Mouse (Mus musculus): ENCODE measurements around the gene Olfr649. TPM values are rescaled to one million over a fixed set of nuclear protein-coding genes. Genes with fewer than 3 reads are reported as not detected.
A peak's percentile ranks its signal among the peaks of the same experiment; 100 is the strongest.

The Olfr649 gene
- polyA plus RNA-seq, 1 experiment from 2014 or later = not detected

GRCm38 (mm10) chr7:104206197-104206596, 10.4 kb upstream of the Olfr649 start:
- H3K4me2 ChIP-seq (replicated peaks; ENCODE audit: low read depth, low read length) = no peak overlapping the region
- no peaks in the 10 kb centered on the region for H3K9me3 ChIP-seq (ENCODE audit: control insufficient read depth, low read length)
- no peak for ATAC-seq (ENCODE audit: low FRiP score, low TSS enrichment)
- 92% methylated on average over 7 of the region's 7 CpGs for WGBS
- H3K27me3 ChIP-seq (ENCODE audit: control insufficient read depth, insufficient read depth, low read length) = no peaks in the 10 kb centered on the region
- H3K9ac ChIP-seq (ENCODE audit: low read depth, low read length) = no peak overlapping the region
- H3K4me1 ChIP-seq (ENCODE audit: control insufficient read depth, insufficient read depth, low read length) = no peaks in the 10 kb centered on the region
- no peaks in the 10 kb centered on the region for H3K36me3 ChIP-seq (ENCODE audit: control insufficient read depth, insufficient read depth, low read length)
- H3K27ac ChIP-seq (ENCODE audit: low read depth, low read length) = no peak overlapping the region
- no peak overlapping the region for H3K4me3 ChIP-seq (ENCODE audit: low read length)

DNA sequence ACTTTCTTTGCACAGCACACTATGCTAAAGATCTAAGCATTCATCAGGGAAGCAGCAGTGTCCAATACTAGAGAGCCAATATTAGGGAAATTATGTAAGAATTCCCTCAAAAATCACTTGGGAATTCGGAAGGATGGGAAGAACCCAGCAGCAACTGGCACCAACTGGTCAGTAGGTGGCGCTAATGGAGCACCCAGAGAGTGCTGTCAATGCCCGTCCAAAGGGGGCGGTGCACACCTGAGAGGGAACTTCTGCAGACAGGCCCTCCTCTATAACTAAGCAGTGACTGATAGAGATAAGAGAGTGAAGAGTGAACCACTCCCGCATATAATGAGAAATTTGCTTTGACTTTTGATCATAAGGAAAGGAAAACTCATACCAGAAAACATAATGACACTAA, 4.0 kb upstream of the Olfr649 start:
- no peaks in the 10 kb centered on the region for H3K9me3 ChIP-seq (ENCODE audit: control insufficient read depth, low read length)
- no peak overlapping the region for H3K9ac ChIP-seq (ENCODE audit: low read depth, low read length)
- H3K27ac ChIP-seq (ENCODE audit: low read depth, low read length) = no peak overlapping the region
- H3K27me3 ChIP-seq (ENCODE audit: control insufficient read depth, insufficient read depth, low read length) = no peaks in the 10 kb centered on the region
- ATAC-seq (ENCODE audit: low FRiP score, low TSS enrichment) = peak; percentile 83; the same call in 1 of the 2 replicates
- H3K4me3 ChIP-seq (ENCODE audit: low read length) = no peak overlapping the region
- 5% methylated on average over 5 of the region's 5 CpGs for WGBS
- H3K4me2 ChIP-seq (replicated peaks; ENCODE audit: low read depth, low read length) = no peak overlapping the region
- H3K4me1 ChIP-seq (ENCODE audit: control insufficient read depth, insufficient read depth, low read length) = no peaks in the 10 kb centered on the region
- H3K36me3 ChIP-seq (ENCODE audit: control insufficient read depth, insufficient read depth, low read length) = no peaks in the 10 kb centered on the region

DNA sequence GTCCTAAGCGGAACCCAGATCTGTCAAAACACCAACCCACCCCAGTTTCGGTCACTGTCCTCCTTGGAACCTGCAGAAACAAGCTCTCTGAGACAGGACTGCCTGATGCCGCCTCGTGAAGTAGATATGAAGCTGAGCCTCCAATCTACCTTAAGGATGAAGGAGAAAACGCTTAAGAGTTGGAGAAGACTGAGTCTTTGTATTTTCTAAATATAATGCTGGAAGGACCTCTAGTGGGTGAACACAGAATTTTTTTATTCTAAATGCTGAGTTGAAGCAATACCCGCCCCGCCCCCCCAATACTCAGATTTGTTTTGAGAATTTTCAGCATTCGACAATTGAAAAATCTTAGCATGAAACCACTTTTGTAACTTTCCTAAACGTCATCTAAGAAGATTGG, 4.5 kb downstream of the Olfr649 start:
- Histone ChIP-seq H3K9me3 (ENCODE audit: control insufficient read depth, low read length) (no peaks in the 10 kb centered on the region), H3K36me3 (ENCODE audit: control insufficient read depth, insufficient read depth, low read length) (no peaks in the 10 kb centered on the region), H3K4me3 (ENCODE audit: low read length) (no peak overlapping the region), H3K27me3 (ENCODE audit: control insufficient read depth, insufficient read depth, low read length) (no peaks in the 10 kb centered on the region), H3K4me2 (replicated peaks; ENCODE audit: low read depth, low read length) (no peak overlapping the region), H3K27ac (ENCODE audit: low read depth, low read length) (no peak overlapping the region), H3K4me1 (ENCODE audit: control insufficient read depth, insufficient read depth, low read length) (no peaks in the 10 kb centered on the region), H3K9ac (ENCODE audit: low read depth, low read length) (no peak overlapping the region)
- ATAC-seq (ENCODE audit: low FRiP score, low TSS enrichment) = no peak
- 63% methylated on average over 9 of the region's 9 CpGs for WGBS

- Histone ChIP-seq H3K4me3 (ENCODE audit: low read length) (no peak within 1 kb of the TSS), H3K4me1 (ENCODE audit: control insufficient read depth, insufficient read depth, low read length) (no peaks in the 10 kb centered on the region), H3K36me3 (ENCODE audit: control insufficient read depth, insufficient read depth, low read length) (no peaks in the 10 kb centered on the region), H3K9me3 (ENCODE audit: control insufficient read depth, low read length) (no peaks in the 10 kb centered on the region), H3K27me3 (ENCODE audit: control insufficient read depth, insufficient read depth, low read length) (no peaks in the 10 kb centered on the region), H3K4me2 (replicated peaks; ENCODE audit: low read depth, low read length) (no peak within 1 kb of the TSS), H3K27ac (ENCODE audit: low read depth, low read length) (no peak within 1 kb of the TSS), H3K9ac (ENCODE audit: low read depth, low read length) (no peak within 1 kb of the TSS)
- ATAC-seq (ENCODE audit: low FRiP score, low TSS enrichment) = no peak
- WGBS = 91% methylated on average over 2 of the region's 2 CpGs
These were observed 12.5 kb downstream of the Olfr649 start, which contains the start of gene Olfr648 for GRCm38 (mm10) chr7:104183292-104183691. Gene Olfr648 (minus strand): TSS chr7:104183392.

- no peak for ATAC-seq (ENCODE audit: low FRiP score, low TSS enrichment)
- Histone ChIP-seq H3K4me1 (ENCODE audit: control insufficient read depth, insufficient read depth, low read length) (no peaks in the 10 kb centered on the region), H3K27me3 (ENCODE audit: control insufficient read depth, insufficient read depth, low read length) (no peaks in the 10 kb centered on the region), H3K9ac (ENCODE audit: low read depth, low read length) (no peak overlapping the region), H3K27ac (ENCODE audit: low read depth, low read length) (no peak overlapping the region), H3K9me3 (ENCODE audit: control insufficient read depth, low read length) (no peaks in the 10 kb centered on the region), H3K36me3 (ENCODE audit: control insufficient read depth, insufficient read depth, low read length) (no peaks in the 10 kb centered on the region), H3K4me2 (replicated peaks; ENCODE audit: low read depth, low read length) (no peak overlapping the region), H3K4me3 (ENCODE audit: low read length) (no peak overlapping the region)
- WGBS = 93% methylated on average over 1 of the region's 1 CpGs
These were observed 16.7 kb downstream of the Olfr649 start for GRCm38 (mm10) chr7:104179074-104179473.

GRCm38 (mm10) chr7:104178422-104179054, 17.2 kb downstream of the Olfr649 start:
- Histone ChIP-seq H3K4me3 (ENCODE audit: low read length) (no peak overlapping the region), H3K9me3 (ENCODE audit: control insufficient read depth, low read length) (no peaks in the 10 kb centered on the region), H3K9ac (ENCODE audit: low read depth, low read length) (no peak overlapping the region), H3K4me2 (replicated peaks; ENCODE audit: low read depth, low read length) (no peak overlapping the region), H3K27me3 (ENCODE audit: control insufficient read depth, insufficient read depth, low read length) (no peaks in the 10 kb centered on the region), H3K27ac (ENCODE audit: low read depth, low read length) (no peak overlapping the region), H3K36me3 (ENCODE audit: control insufficient read depth, insufficient read depth, low read length) (no peaks in the 10 kb centered on the region), H3K4me1 (ENCODE audit: control insufficient read depth, insufficient read depth, low read length) (no peaks in the 10 kb centered on the region)
- 72% methylated on average over 5 of the region's 5 CpGs for WGBS
- no peak for ATAC-seq (ENCODE audit: low FRiP score, low TSS enrichment)

DNA sequence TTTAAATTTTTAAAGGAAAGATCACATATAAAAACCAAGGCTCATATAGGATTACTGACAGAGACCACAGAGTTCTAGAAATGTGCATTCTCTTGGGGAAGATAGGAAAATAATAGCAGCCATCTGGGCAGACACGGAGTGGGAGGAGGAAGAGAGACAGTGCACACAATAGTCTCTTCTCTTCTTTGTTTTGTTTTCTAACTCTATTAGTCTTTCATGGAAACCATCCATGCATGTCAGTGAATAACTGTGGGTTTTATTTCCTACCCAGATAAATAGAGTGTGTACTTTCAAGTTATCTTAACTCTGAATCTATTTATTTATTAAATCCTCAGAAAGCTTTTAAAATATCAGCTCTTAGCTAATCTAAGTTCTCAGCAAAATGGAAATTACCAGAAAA, 20.7 kb downstream of the Olfr649 start:
- Histone ChIP-seq H3K36me3 (ENCODE audit: control insufficient read depth, insufficient read depth, low read length) (no peaks in the 10 kb centered on the region), H3K9ac (ENCODE audit: low read depth, low read length) (no peak overlapping the region), H3K27ac (ENCODE audit: low read depth, low read length) (no peak overlapping the region), H3K27me3 (ENCODE audit: control insufficient read depth, insufficient read depth, low read length) (no peaks in the 10 kb centered on the region), H3K4me1 (ENCODE audit: control insufficient read depth, insufficient read depth, low read length) (no peaks in the 10 kb centered on the region), H3K9me3 (ENCODE audit: control insufficient read depth, low read length) (no peaks in the 10 kb centered on the region), H3K4me3 (ENCODE audit: low read length) (no peak overlapping the region), H3K4me2 (replicated peaks; ENCODE audit: low read depth, low read length) (no peak overlapping the region)
- 64% methylated on average over 1 of the region's 1 CpGs for WGBS
- no peak for ATAC-seq (ENCODE audit: low FRiP score, low TSS enrichment)

DNA sequence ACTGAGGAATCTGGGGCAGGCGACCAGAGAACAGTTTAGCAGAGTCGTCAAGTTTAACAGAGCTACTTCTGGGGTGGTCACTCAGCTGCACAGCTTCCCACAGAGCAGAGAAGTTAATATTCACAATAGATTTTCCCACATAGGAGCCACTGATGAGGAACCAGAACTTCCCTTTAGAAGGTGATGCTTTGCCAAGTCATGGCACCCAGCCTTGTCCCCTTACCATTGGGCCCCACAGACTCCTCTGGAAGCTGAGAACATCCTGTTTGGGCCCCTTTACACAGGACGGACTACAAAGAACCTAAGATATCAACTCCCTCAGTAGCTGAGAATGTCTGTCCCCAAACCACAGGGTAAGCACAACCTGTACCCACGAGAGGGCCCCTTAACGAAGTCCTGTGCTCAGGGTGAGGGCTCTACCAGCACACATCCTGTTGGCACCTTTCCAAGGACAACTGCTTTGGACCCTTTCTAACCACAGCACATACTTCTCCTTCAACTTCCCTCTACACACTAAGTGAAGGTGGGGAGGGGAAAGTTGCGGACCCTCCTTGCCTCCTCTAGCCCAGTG, 26.1 kb downstream of the Olfr649 start:
- no peak overlapping the region for H3K4me3 ChIP-seq (ENCODE audit: low read length)
- no peak overlapping the region for H3K4me2 ChIP-seq (replicated peaks; ENCODE audit: low read depth, low read length)
- no peaks in the 10 kb centered on the region for H3K27me3 ChIP-seq (ENCODE audit: control insufficient read depth, insufficient read depth, low read length)
- no peak overlapping the region for H3K27ac ChIP-seq (ENCODE audit: low read depth, low read length)
- H3K36me3 ChIP-seq (ENCODE audit: control insufficient read depth, insufficient read depth, low read length) = no peaks in the 10 kb centered on the region
- no peak overlapping the region for H3K9ac ChIP-seq (ENCODE audit: low read depth, low read length)
- no peak for ATAC-seq (ENCODE audit: low FRiP score, low TSS enrichment)
- H3K4me1 ChIP-seq (ENCODE audit: control insufficient read depth, insufficient read depth, low read length) = no peaks in the 10 kb centered on the region
- H3K9me3 ChIP-seq (ENCODE audit: control insufficient read depth, low read length) = no peaks in the 10 kb centered on the region
- 63% methylated on average over 6 of the region's 6 CpGs for WGBS

DNA sequence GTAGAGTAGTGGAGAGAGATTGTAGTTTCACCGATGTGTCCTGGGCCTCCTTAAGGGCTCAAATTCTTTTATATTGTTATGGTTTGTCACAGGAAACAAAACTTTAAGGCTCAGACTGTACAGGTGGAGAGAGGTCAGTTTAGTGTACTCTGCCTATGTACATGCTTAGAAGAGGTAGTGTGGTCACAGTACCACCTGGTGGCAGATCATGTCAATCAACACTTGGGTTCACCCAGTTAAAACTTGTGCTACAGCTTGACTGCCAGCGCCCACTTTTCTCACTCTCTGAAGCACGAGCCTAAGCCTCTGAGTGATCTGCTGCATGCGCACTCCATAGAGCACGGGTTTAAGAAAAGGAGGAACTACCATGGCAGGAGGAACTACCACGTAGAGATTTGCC, 28.7 kb downstream of the Olfr649 start:
- WGBS = 87% methylated on average over 6 of the region's 6 CpGs
- Histone ChIP-seq H3K4me2 (replicated peaks; ENCODE audit: low read depth, low read length) (no peak overlapping the region), H3K27ac (ENCODE audit: low read depth, low read length) (no peak overlapping the region), H3K36me3 (ENCODE audit: control insufficient read depth, insufficient read depth, low read length) (no peaks in the 10 kb centered on the region), H3K9ac (ENCODE audit: low read depth, low read length) (no peak overlapping the region), H3K4me1 (ENCODE audit: control insufficient read depth, insufficient read depth, low read length) (no peaks in the 10 kb centered on the region), H3K4me3 (ENCODE audit: low read length) (no peak overlapping the region), H3K27me3 (ENCODE audit: control insufficient read depth, insufficient read depth, low read length) (no peaks in the 10 kb centered on the region), H3K9me3 (ENCODE audit: control insufficient read depth, low read length) (no peaks in the 10 kb centered on the region)
- no peak for ATAC-seq (ENCODE audit: low FRiP score, low TSS enrichment)
